Mouse (Mus musculus) c-Kit-positive CD71-positive TER-119-positive erythroid progenitor cells, embryonic 14.5 days (primary cell): ENCODE data around the gene Gal3st4.

ENCODE experiments used
- DNase-seq: peaks from one replicate; pipeline ENCODE4 v3.0.0-alpha.2; 2013; ENCODE audit warnings: low spot score

The Gal3st4 gene

GRCm38 (mm10) chr5:138272409-138272923, at the start of gene Gal3st4:
Gene Gal3st4, minus strand, starts transcription at chr5:138272840.
- DNase-seq, result no peak

GRCm38 (mm10) chr5:138312795-138313194, 40.2 kb upstream of the Gal3st4 start:
- DNase-seq, result no peak

GRCm38 (mm10) chr5:138299613-138300012, 27.0 kb upstream of the Gal3st4 start:
- no peak for DNase-seq

- DNase-seq, result no peak
Measured at GRCm38 (mm10) chr5:138294158-138294557, 21.5 kb upstream of the Gal3st4 start.

GRCm38 (mm10) chr5:138291638-138292037, 19.0 kb upstream of the Gal3st4 start:
- DNase-seq, result no peak

- DNase-seq, result peak; percentile 30
Measured at GRCm38 (mm10) chr5:138287861-138288260, 15.2 kb upstream of the Gal3st4 start.

- no peak for DNase-seq
Measured at GRCm38 (mm10) chr5:138283540-138283939, 10.9 kb upstream of the Gal3st4 start.

GRCm38 (mm10) chr5:138281798-138282197, 9.2 kb upstream of the Gal3st4 start:
- DNase-seq, result no peak

- no peak for DNase-seq
Measured at GRCm38 (mm10) chr5:138280829-138281228, 8.2 kb upstream of the Gal3st4 start.

- no peak for DNase-seq
Measured at GRCm38 (mm10) chr5:138280425-138280768, 7.8 kb upstream of the Gal3st4 start.

- DNase-seq, result peak; percentile 86
Measured at GRCm38 (mm10) chr5:138279585-138280424, 7.2 kb upstream of the Gal3st4 start, which contains the start of the genes Gm43720, Gpc2 and Stag3. Gene Gm43720, minus strand, starts transcription at chr5:138279958. Gene Gpc2, minus strand, starts transcription at chr5:138280005. Gene Stag3, plus strand, starts transcription at chr5:138280240.

- no peak for DNase-seq
Measured at GRCm38 (mm10) chr5:138277994-138278393, 5.4 kb upstream of the Gal3st4 start.

- no peak for DNase-seq
Measured at GRCm38 (mm10) chr5:138275216-138276050, 2.8 kb upstream of the Gal3st4 start.

- no peak for DNase-seq
Measured at GRCm38 (mm10) chr5:138274186-138274585, 1.5 kb upstream of the Gal3st4 start.

- DNase-seq, result no peak
Measured at GRCm38 (mm10) chr5:138271232-138271631, 1.4 kb downstream of the Gal3st4 start.

- no peak for DNase-seq
Measured at GRCm38 (mm10) chr5:138268980-138269379, 3.7 kb downstream of the Gal3st4 start.

GRCm38 (mm10) chr5:138267114-138267513, 5.5 kb downstream of the Gal3st4 start:
- no peak for DNase-seq

GRCm38 (mm10) chr5:138265712-138266111, 6.9 kb downstream of the Gal3st4 start:
- no peak for DNase-seq

GRCm38 (mm10) chr5:138264207-138264578, 8.4 kb downstream of the Gal3st4 start:
- no peak for DNase-seq

GRCm38 (mm10) chr5:138263260-138264206, 9.1 kb downstream of the Gal3st4 start, which contains the start of gene BC037034:
Gene BC037034, minus strand, starts transcription at chr5:138264033.
- DNase-seq, result peak; percentile 89

GRCm38 (mm10) chr5:138262582-138263240, 9.9 kb downstream of the Gal3st4 start:
- DNase-seq, result no peak
